Mouse (Mus musculus) mature B cell (primary cell): ENCODE results near the gene Mterf1a.
"Not testable (repeated sequence)": the region's sequence is repeated elsewhere in the genome, so short reads cannot be mapped to it uniquely, and the experiment has no call there.

Source experiments
- in situ Hi-C: fragments of 300-500 bp; cut with MboI; formaldehyde crosslinking; loops from 2 replicates; pipeline ENCODE4 v1.14.3; 2019

Gene Mterf1a

GRCm38 (mm10) chr5:3893459-3894293 lies at the start of gene Mterf1a:
Gene Mterf1a, minus strand, starts transcription at chr5:3893933.
- in situ Hi-C loops = not testable (repeated sequence)

- in situ Hi-C loops = not testable (repeated sequence)
Observed at GRCm38 (mm10) chr5:3943169-3943568, 49.4 kb upstream of the Mterf1a start.

GRCm38 (mm10) chr5:3941240-3941639 lies 47.5 kb upstream of the Mterf1a start:
- in situ Hi-C loops = no loop called here

- in situ Hi-C loops = no loop called here
Observed at GRCm38 (mm10) chr5:3939335-3939734, 45.6 kb upstream of the Mterf1a start.

GRCm38 (mm10) chr5:3938905-3939304 lies 45.2 kb upstream of the Mterf1a start:
- in situ Hi-C loops = no loop called here

GRCm38 (mm10) chr5:3935778-3936554 lies 42.2 kb upstream of the Mterf1a start:
- in situ Hi-C loops = no loop called here

GRCm38 (mm10) chr5:3935266-3935665 lies 41.5 kb upstream of the Mterf1a start:
- in situ Hi-C loops = no loop called here

- in situ Hi-C loops = no loop called here
Observed at GRCm38 (mm10) chr5:3933551-3933950, 39.8 kb upstream of the Mterf1a start.

GRCm38 (mm10) chr5:3931636-3932035 lies 37.9 kb upstream of the Mterf1a start:
- in situ Hi-C loops = no loop called here

GRCm38 (mm10) chr5:3930760-3931159 lies 37.0 kb upstream of the Mterf1a start:
- in situ Hi-C loops = no loop called here

- in situ Hi-C loops = no loop called here
Observed at GRCm38 (mm10) chr5:3928690-3929046, 34.9 kb upstream of the Mterf1a start.

- in situ Hi-C loops = no loop called here
Observed at GRCm38 (mm10) chr5:3927801-3928689, 34.3 kb upstream of the Mterf1a start, which contains the start of gene Akap9. Gene Akap9, plus strand, starts transcription at chr5:3928054.

- in situ Hi-C loops = no loop called here
Observed at GRCm38 (mm10) chr5:3926666-3927065, 32.9 kb upstream of the Mterf1a start.

GRCm38 (mm10) chr5:3922350-3922749 lies 28.6 kb upstream of the Mterf1a start:
- in situ Hi-C loops = no loop called here

GRCm38 (mm10) chr5:3905471-3905870 lies 11.7 kb upstream of the Mterf1a start:
- in situ Hi-C loops = no loop called here

- in situ Hi-C loops = not testable (repeated sequence)
Observed at GRCm38 (mm10) chr5:3894294-3894619, 524 bp upstream of the Mterf1a start.

GRCm38 (mm10) chr5:3889201-3889600 lies 4.5 kb downstream of the Mterf1a start:
- in situ Hi-C loops = no loop called here

- in situ Hi-C loops = not testable (repeated sequence)
Observed at GRCm38 (mm10) chr5:3886862-3887261, 6.9 kb downstream of the Mterf1a start.

GRCm38 (mm10) chr5:3873485-3873884 lies 20.2 kb downstream of the Mterf1a start:
- in situ Hi-C loops = no loop called here

GRCm38 (mm10) chr5:3872348-3872747 lies 21.4 kb downstream of the Mterf1a start:
- in situ Hi-C loops = no loop called here

GRCm38 (mm10) chr5:3870161-3870560 lies 23.6 kb downstream of the Mterf1a start:
- in situ Hi-C loops = no loop called here

GRCm38 (mm10) chr5:3845026-3845425 lies 48.7 kb downstream of the Mterf1a start, which contains the start of gene Lrrd1:
Gene Lrrd1, plus strand, starts transcription at chr5:3845173.
- in situ Hi-C loops = no loop called here
